Mouse (Mus musculus) hindbrain, embryonic 13.5 days (tissue): ENCODE results near the gene Stox2. TPM values are rescaled to one million over a fixed set of nuclear protein-coding genes. Genes with fewer than 3 reads are reported as not detected.

Experiments used
- ATAC-seq: fragments of 200-750 bp; cut with Nextera tagmentation; 2 replicates; pipeline ENCODE4 v1.8.0; 2017; ENCODE audit warnings: moderate TSS enrichment; ENCODE audit not compliant: low FRiP score
- H3K27ac ChIP-seq: fragments of 300-500 bp; sonication (generic); 2 replicates; pipeline ENCODE4 v1.5.1; 2015; ENCODE audit warnings: inconsistent platforms, mild to moderate bottlenecking, moderate library complexity
- H3K27me3 ChIP-seq: fragments of 300-500 bp; sonication (generic); 2 replicates; pipeline ENCODE4 v1.6.1; 2015; ENCODE audit warnings: mild to moderate bottlenecking, inconsistent platforms
- H3K36me3 ChIP-seq: fragments of 300-500 bp; sonication (generic); 2 replicates; pipeline ENCODE4 v1.6.1; 2015; ENCODE audit warnings: mild to moderate bottlenecking, inconsistent platforms
- H3K4me1 ChIP-seq: fragments of 300-500 bp; sonication (generic); replicated peaks from 2 replicates; pipeline ENCODE4 v1.6.1; 2015; ENCODE audit warnings: inconsistent platforms
- H3K4me2 ChIP-seq: fragments of 300-500 bp; sonication (generic); 2 replicates; pipeline ENCODE4 v1.6.1; 2015; ENCODE audit warnings: inconsistent platforms, mild to moderate bottlenecking, moderate library complexity
- H3K4me3 ChIP-seq: fragments of 300-500 bp; sonication (generic); 2 replicates; pipeline ENCODE4 v1.5.1; 2015; ENCODE audit warnings: mild to moderate bottlenecking, inconsistent platforms
- H3K9ac ChIP-seq: fragments of 300-500 bp; sonication (generic); 2 replicates; pipeline ENCODE4 v1.6.1; 2015; ENCODE audit warnings: mild to moderate bottlenecking, inconsistent platforms
- H3K9me3 ChIP-seq: fragments of 300-500 bp; sonication (generic); 2 replicates; pipeline ENCODE4 v1.6.1; 2016; ENCODE audit warnings: inconsistent platforms
- WGBS: fragments of 180-500 bp; shearing (Covaris S2); methylation state at CpG from one replicate; pipeline ENCODE4 v1.1.7; 2015; 5-methylcytosine and 5-hydroxymethylcytosine counted together
- polyA plus RNA-seq: library from polyadenylated mRNA; unstranded; fragments of >200 nt; fragmentation: Nextera tagmentation; extraction: Ambion mirVana; gene quantifications from 2 replicates; pipeline ENCODE4 v1.2.1, GENCODE M21; 2015

Stox2 gene
- polyA plus RNA-seq, 1 experiment from 2014 or later, result 38.9 TPM

GRCm38 (mm10) chr8:47284329-47285326, 161.5 kb downstream of the Stox2 start:
- H3K36me3 ChIP-seq, result no peaks in the 10 kb centered on the region
- peak overlapping the region; percentile 53 for H3K9ac ChIP-seq
- H3K4me2 ChIP-seq, result peak overlapping the region; percentile 96
- peaks cover 66% of the 10 kb centered on the region for H3K4me1 ChIP-seq
- peak overlapping the region; percentile 92 for H3K4me3 ChIP-seq
- no peak for ATAC-seq
- no peaks in the 10 kb centered on the region for H3K9me3 ChIP-seq
- peak overlapping the region; percentile 67 for H3K27ac ChIP-seq
- H3K27me3 ChIP-seq, result no peaks in the 10 kb centered on the region
- 20% methylated on average over 21 of the region's 21 CpGs for WGBS

GRCm38 (mm10) chr8:47279898-47280297, 166.3 kb downstream of the Stox2 start:
- Histone ChIP-seq H3K9ac (no peak overlapping the region), H3K27ac (peak overlapping the region; percentile 45; the same call in 1 of the 2 replicates), H3K27me3 (no peaks in the 10 kb centered on the region), H3K4me3 (no peak overlapping the region), H3K4me1 (peaks cover 82% of the 10 kb centered on the region), H3K4me2 (no peak overlapping the region), H3K9me3 (no peaks in the 10 kb centered on the region), H3K36me3 (no peaks in the 10 kb centered on the region)
- ATAC-seq, result no peak
- WGBS, result 51% methylated on average over 10 of the region's 10 CpGs

- no peak overlapping the region for H3K9ac ChIP-seq
- H3K4me1 ChIP-seq, result peaks cover 80% of the 10 kb centered on the region
- no peaks in the 10 kb centered on the region for H3K27me3 ChIP-seq
- no peak overlapping the region for H3K27ac ChIP-seq
- no peak overlapping the region for H3K4me3 ChIP-seq
- no peaks in the 10 kb centered on the region for H3K36me3 ChIP-seq
- no peaks in the 10 kb centered on the region for H3K9me3 ChIP-seq
- no peak overlapping the region for H3K4me2 ChIP-seq
- 86% methylated on average over 3 of the region's 3 CpGs for WGBS
- no peak for ATAC-seq
These were observed 168.0 kb downstream of the Stox2 start for GRCm38 (mm10) chr8:47278211-47278610.

- no peaks in the 10 kb centered on the region for H3K36me3 ChIP-seq
- H3K27ac ChIP-seq, result no peak overlapping the region
- no peak overlapping the region for H3K4me3 ChIP-seq
- peaks cover 69% of the 10 kb centered on the region for H3K4me1 ChIP-seq
- H3K27me3 ChIP-seq, result no peaks in the 10 kb centered on the region
- no peak overlapping the region for H3K4me2 ChIP-seq
- WGBS, result 79% methylated on average over 6 of the region's 6 CpGs
- no peaks in the 10 kb centered on the region for H3K9me3 ChIP-seq
- no peak overlapping the region for H3K9ac ChIP-seq
- ATAC-seq, result peak; percentile 22; the same call in 1 of the 2 replicates
These were observed 177.2 kb downstream of the Stox2 start for GRCm38 (mm10) chr8:47268931-47269330.

- Histone ChIP-seq H3K27me3 (no peaks in the 10 kb centered on the region), H3K4me1 (peaks cover 70% of the 10 kb centered on the region)
- ATAC-seq, result no peak
These were observed 177.9 kb downstream of the Stox2 start for GRCm38 (mm10) chr8:47268062-47268822.

GRCm38 (mm10) chr8:47263070-47263843, 182.9 kb downstream of the Stox2 start:
- ATAC-seq, result no peak
- no peak overlapping the region for H3K9ac ChIP-seq
- no peak overlapping the region; the same call in 1 of the 2 replicates for H3K4me2 ChIP-seq
- peaks cover 83% of the 10 kb centered on the region for H3K4me1 ChIP-seq
- peak overlapping the region; percentile 35 for H3K27ac ChIP-seq
- no peak overlapping the region for H3K4me3 ChIP-seq
- no peaks in the 10 kb centered on the region for H3K36me3 ChIP-seq
- no peaks in the 10 kb centered on the region for H3K9me3 ChIP-seq
- WGBS, result 36% methylated on average over 17 of the region's 17 CpGs
- H3K27me3 ChIP-seq, result no peaks in the 10 kb centered on the region

More at GRCm38 (mm10) chr8:47268062-47268822, 177.9 kb downstream of the Stox2 start:
- Histone ChIP-seq H3K4me3 (no peak overlapping the region), H3K27ac (peak overlapping the region; percentile 14; the same call in 1 of the 2 replicates), H3K9me3 (no peaks in the 10 kb centered on the region), H3K9ac (no peak overlapping the region), H3K36me3 (no peaks in the 10 kb centered on the region), H3K4me2 (no peak overlapping the region)
- 75% methylated on average over 21 of the region's 21 CpGs for WGBS

GRCm38 (mm10) chr8:47260751-47261474, 185.2 kb downstream of the Stox2 start:
- peak; percentile 52; the same call in 1 of the 2 replicates for ATAC-seq
- H3K4me2 ChIP-seq, result no peak overlapping the region

GRCm38 (mm10) chr8:47250832-47251231, 195.3 kb downstream of the Stox2 start:
- H3K27me3 ChIP-seq, result no peaks in the 10 kb centered on the region
- H3K9ac ChIP-seq, result no peak overlapping the region
- no peak overlapping the region for H3K4me3 ChIP-seq
- H3K27ac ChIP-seq, result no peak overlapping the region
- ATAC-seq, result no peak
- no peaks in the 10 kb centered on the region for H3K9me3 ChIP-seq
- no peaks in the 10 kb centered on the region for H3K36me3 ChIP-seq
- 81% methylated on average over 3 of the region's 4 CpGs for WGBS
- H3K4me1 ChIP-seq, result peaks cover 47% of the 10 kb centered on the region
- H3K4me2 ChIP-seq, result no peak overlapping the region

More at GRCm38 (mm10) chr8:47260751-47261474, 185.2 kb downstream of the Stox2 start:
- Histone ChIP-seq H3K27me3 (no peaks in the 10 kb centered on the region), H3K4me1 (peaks cover 66% of the 10 kb centered on the region), H3K9ac (0 out of 2 replicates have a peak overlapping the region, but pooled peaks have one; percentile 19), H3K36me3 (no peaks in the 10 kb centered on the region), H3K9me3 (no peaks in the 10 kb centered on the region), H3K4me3 (no peak overlapping the region), H3K27ac (peak overlapping the region; percentile 52)
- 49% methylated on average over 12 of the region's 12 CpGs for WGBS

- Histone ChIP-seq H3K9me3 (no peaks in the 10 kb centered on the region), H3K9ac (no peak overlapping the region), H3K4me3 (no peak overlapping the region), H3K4me1 (peaks cover 61% of the 10 kb centered on the region), H3K36me3 (no peaks in the 10 kb centered on the region), H3K27ac (peak overlapping the region; percentile 44; the same call in 1 of the 2 replicates), H3K4me2 (no peak overlapping the region), H3K27me3 (no peaks in the 10 kb centered on the region)
- no peak for ATAC-seq
- WGBS, result 57% methylated on average over 4 of the region's 4 CpGs
These were observed 201.0 kb downstream of the Stox2 start for GRCm38 (mm10) chr8:47245116-47245515.

- H3K9ac ChIP-seq, result no peak overlapping the region; the same call in 1 of the 2 replicates
- no peaks in the 10 kb centered on the region for H3K27me3 ChIP-seq
- no peaks in the 10 kb centered on the region for H3K9me3 ChIP-seq
- peaks cover 69% of the 10 kb centered on the region for H3K4me1 ChIP-seq
- 86% methylated on average over 15 of the region's 15 CpGs for WGBS
- peak overlapping the region; percentile 60 for H3K4me2 ChIP-seq
- H3K27ac ChIP-seq, result peak overlapping the region; percentile 89
- no peak overlapping the region for H3K4me3 ChIP-seq
- H3K36me3 ChIP-seq, result no peaks in the 10 kb centered on the region
- ATAC-seq, result no peak
These were observed 202.0 kb downstream of the Stox2 start for GRCm38 (mm10) chr8:47244202-47244601.

- peak overlapping the region; percentile 60 for H3K4me2 ChIP-seq
- WGBS, result 38% methylated on average over 12 of the region's 12 CpGs
- ATAC-seq, result no peak
- H3K36me3 ChIP-seq, result no peaks in the 10 kb centered on the region
- H3K27ac ChIP-seq, result peak overlapping the region; percentile 89
- peak overlapping the region; percentile 63 for H3K9ac ChIP-seq
- H3K4me1 ChIP-seq, result peaks cover 69% of the 10 kb centered on the region
- peak overlapping the region; percentile 36 for H3K4me3 ChIP-seq
- no peaks in the 10 kb centered on the region for H3K27me3 ChIP-seq
- no peaks in the 10 kb centered on the region for H3K9me3 ChIP-seq
These were observed 202.5 kb downstream of the Stox2 start for GRCm38 (mm10) chr8:47243631-47244030.
